Mouse (Mus musculus) MEL (cell line): ENCODE measurements around the gene Usp54. TPM values are rescaled to one million over a fixed set of nuclear protein-coding genes. Genes with fewer than 3 reads are reported as not detected.

Source experiments
- DNase-seq: peaks from one replicate; pipeline ENCODE4 v3.0.0; 2011; ENCODE audit warnings: low read depth, low spot score
- H3K27ac ChIP-seq: 2 replicates; pipeline ENCODE4 v1.5.1; 2012; ENCODE audit warnings: low read depth, mild to moderate bottlenecking, control low read depth, low read length, moderate library complexity; ENCODE audit not compliant: control insufficient read depth
- H3K27me3 ChIP-seq, 2 experiments: fragments of 150-350 bp in 1 of 2; sonication (generic) in 1 of 2; 2 replicates each; pipeline ENCODE4 v1.6.1; 2012; ENCODE audit warnings: low read length in 2 of 2, mild to moderate bottlenecking in 2 of 2, improper control_type of control experiment in 1 of 2, moderate library complexity in 1 of 2; ENCODE audit not compliant: insufficient read depth in 2 of 2, control insufficient read depth in 1 of 2
- H3K36me3 ChIP-seq, 2 experiments: 2 replicates each; pipeline ENCODE4 v1.6.1; 2012 to 2014; ENCODE audit warnings: low read length in 2 of 2, improper control_type of control experiment in 1 of 2, inconsistent platforms in 1 of 2, mild to moderate bottlenecking in 1 of 2; ENCODE audit not compliant: insufficient read depth in 2 of 2, control insufficient read depth in 1 of 2
- H3K4me1 ChIP-seq, 2 experiments: fragments of 150-350 bp in 1 of 2; sonication (generic) in 1 of 2; 2 replicates each; pipeline ENCODE4 v1.6.1; 2012; ENCODE audit warnings: low read length in 2 of 2, improper control_type of control experiment in 1 of 2, mild to moderate bottlenecking in 1 of 2; ENCODE audit not compliant: insufficient read depth in 2 of 2, control insufficient read depth in 1 of 2
- H3K4me3 ChIP-seq, 2 experiments: fragments of 150-350 bp in 1 of 2; sonication (generic) in 1 of 2; 2 replicates each; pipeline ENCODE4 v1.5.1; 2012; ENCODE audit warnings: low read depth in 2 of 2, low read length in 2 of 2, mild to moderate bottlenecking in 2 of 2, moderate library complexity in 2 of 2, control low read depth in 1 of 2, improper control_type of control experiment in 1 of 2; ENCODE audit not compliant: control insufficient read depth in 1 of 2, insufficient read depth in 1 of 2
- H3K79me2 ChIP-seq: 2 replicates; pipeline ENCODE4 v1.6.1; 2012; ENCODE audit warnings: mild to moderate bottlenecking, low read length, moderate library complexity; ENCODE audit not compliant: control insufficient read depth, poor library complexity, insufficient read depth
- H3K9ac ChIP-seq: 2 replicates; pipeline ENCODE4 v1.6.1; 2012; ENCODE audit warnings: low read depth, mild to moderate bottlenecking, control low read depth, low read length, moderate library complexity; ENCODE audit not compliant: control insufficient read depth, poor library complexity, severe bottlenecking
- H3K9me3 ChIP-seq: fragments of 150-350 bp; sonication (generic); replicated peaks from 2 replicates; pipeline ENCODE4 v1.6.1; 2012; ENCODE audit warnings: mild to moderate bottlenecking, low read length, improper control_type of control experiment, moderate library complexity; ENCODE audit not compliant: insufficient read depth
- BHLHE40 ChIP-seq: IDR thresholded peaks from 2 replicates; pipeline ENCODE4 v1.6.1; 2012; ENCODE audit warnings: low read depth, mild to moderate bottlenecking, inconsistent platforms, low read length, improper control_type of control experiment, borderline replicate concordance
- CHD2 ChIP-seq: IDR thresholded peaks from 2 replicates; pipeline ENCODE4 v1.6.1; 2011; ENCODE audit warnings: low read length, improper control_type of control experiment
- CTCF ChIP-seq, 3 experiments: IDR thresholded peaks in 2 of 3; conservative IDR thresholded peaks in 1 of 3; 2 replicates each; pipeline ENCODE4 v1.5.1; 2011 to 2012; ENCODE audit warnings: low read length in 3 of 3, low read depth in 2 of 3, mild to moderate bottlenecking in 2 of 3, improper control_type of control experiment in 1 of 3, inconsistent platforms in 1 of 3, mixed read lengths in 1 of 3, moderate library complexity in 1 of 3; ENCODE audit not compliant: control insufficient read depth in 1 of 3, insufficient read depth in 1 of 3, poor library complexity in 1 of 3, severe bottlenecking in 1 of 3
- E2F4 ChIP-seq: IDR thresholded peaks from 2 replicates; pipeline ENCODE4 v1.6.1; 2011; ENCODE audit warnings: low read depth, low read length, improper control_type of control experiment, borderline replicate concordance
- ELF1 ChIP-seq: IDR thresholded peaks from 2 replicates; pipeline ENCODE4 v1.6.1; 2014; ENCODE audit warnings: low read depth, mild to moderate bottlenecking, inconsistent platforms, low read length, improper control_type of control experiment, moderate library complexity
- EP300 ChIP-seq, 2 experiments: IDR thresholded peaks; 2 replicates each; pipeline ENCODE4 v1.6.1; 2011; ENCODE audit warnings: improper control_type of control experiment in 2 of 2, low read length in 2 of 2, low read depth in 1 of 2, mild to moderate bottlenecking in 1 of 2
- ETS1 ChIP-seq: IDR thresholded peaks from 2 replicates; pipeline ENCODE4 v1.6.1; 2012; ENCODE audit warnings: low read depth, mild to moderate bottlenecking, inconsistent platforms, low read length, improper control_type of control experiment, moderate library complexity
- GABPA ChIP-seq: IDR thresholded peaks from 2 replicates; pipeline ENCODE4 v1.6.1; 2012; ENCODE audit warnings: low read depth, mild to moderate bottlenecking, inconsistent platforms, low read length, improper control_type of control experiment, moderate library complexity
- GATA1 ChIP-seq: IDR thresholded peaks from 2 replicates; pipeline ENCODE4 v1.6.1; 2011; ENCODE audit warnings: low read depth, low read length, improper control_type of control experiment
- HCFC1 ChIP-seq: IDR thresholded peaks from 2 replicates; pipeline ENCODE4 v1.6.1; 2012; ENCODE audit warnings: low read depth, mild to moderate bottlenecking, inconsistent platforms, low read length, improper control_type of control experiment, moderate library complexity
- JUND ChIP-seq: IDR thresholded peaks from 2 replicates; pipeline ENCODE4 v1.6.1; 2011; ENCODE audit warnings: low read depth, mild to moderate bottlenecking, improper control_type of control experiment, low read length
- KAT2A ChIP-seq: conservative IDR thresholded peaks from 2 replicates; pipeline ENCODE4 v1.6.1; 2012; ENCODE audit warnings: low read depth, low read length, improper control_type of control experiment, inconsistent platforms
- MAFK ChIP-seq: IDR thresholded peaks from 2 replicates; pipeline ENCODE4 v1.6.1; 2011; ENCODE audit warnings: low read depth, mild to moderate bottlenecking, low read length, improper control_type of control experiment, borderline replicate concordance
- MEF2A ChIP-seq: IDR thresholded peaks from 2 replicates; pipeline ENCODE4 v1.6.1; 2014; ENCODE audit warnings: low read depth, mild to moderate bottlenecking, inconsistent platforms, low read length, improper control_type of control experiment; ENCODE audit not compliant: poor library complexity, insufficient replicate concordance, severe bottlenecking; ENCODE audit errors: extremely low read depth
- MXI1 ChIP-seq: IDR thresholded peaks from 2 replicates; pipeline ENCODE4 v1.6.1; 2011; ENCODE audit warnings: mild to moderate bottlenecking, low read depth, low read length, improper control_type of control experiment
- MYB ChIP-seq: IDR thresholded peaks from 2 replicates; pipeline ENCODE4 v1.6.1; 2011; ENCODE audit warnings: mild to moderate bottlenecking, low read depth, low read length, improper control_type of control experiment
- MYC ChIP-seq: IDR thresholded peaks from 2 replicates; pipeline ENCODE4 v1.6.1; 2011; ENCODE audit warnings: low read depth, mild to moderate bottlenecking, low read length, improper control_type of control experiment, moderate library complexity
- NELFE ChIP-seq: IDR thresholded peaks from 2 replicates; pipeline ENCODE4 v1.6.1; 2011; ENCODE audit warnings: low read depth, low read length, improper control_type of control experiment
- POLR2A ChIP-seq, 2 experiments: IDR thresholded peaks; 2 replicates each; pipeline ENCODE4 v1.6.1; 2011 to 2012; ENCODE audit warnings: low read length in 2 of 2, mild to moderate bottlenecking in 2 of 2, control low read depth in 1 of 2, improper control_type of control experiment in 1 of 2, low read depth in 1 of 2, moderate library complexity in 1 of 2; ENCODE audit not compliant: control insufficient read depth in 1 of 2, insufficient read depth in 1 of 2, poor library complexity in 1 of 2
- POLR2AphosphoS2 ChIP-seq: IDR thresholded peaks from 2 replicates; pipeline ENCODE4 v1.6.1; 2011; ENCODE audit warnings: low read length, improper control_type of control experiment
- POLR2AphosphoS5 ChIP-seq: IDR thresholded peaks from 2 replicates; pipeline ENCODE4 v1.6.1; 2012; ENCODE audit warnings: low read depth, borderline replicate concordance, mild to moderate bottlenecking, inconsistent platforms, low read length, moderate library complexity, mixed read lengths
- SIN3A ChIP-seq: IDR thresholded peaks from 2 replicates; pipeline ENCODE4 v1.6.1; 2012; ENCODE audit warnings: low read length, improper control_type of control experiment, inconsistent platforms
- SMC3 ChIP-seq: IDR thresholded peaks from 2 replicates; pipeline ENCODE4 v1.6.1; 2011; ENCODE audit warnings: low read depth, low read length, improper control_type of control experiment
- TAL1 ChIP-seq: IDR thresholded peaks from 2 replicates; pipeline ENCODE4 v1.6.1; 2012; ENCODE audit warnings: mild to moderate bottlenecking, inconsistent platforms, low read length, moderate library complexity, mixed read lengths
- TBP ChIP-seq: IDR thresholded peaks from 2 replicates; pipeline ENCODE4 v1.8.0; 2011; ENCODE audit warnings: low read depth, low read length, improper control_type of control experiment
- UBTF ChIP-seq: IDR thresholded peaks from 2 replicates; pipeline ENCODE4 v1.6.1; 2012; ENCODE audit warnings: low read depth, mild to moderate bottlenecking, inconsistent platforms, low read length, improper control_type of control experiment, moderate library complexity, borderline replicate concordance; ENCODE audit not compliant: insufficient read depth
- USF2 ChIP-seq, 2 experiments: IDR thresholded peaks; 2 replicates each; pipeline ENCODE4 v1.6.1; 2011 to 2012; ENCODE audit warnings: improper control_type of control experiment in 2 of 2, low read length in 2 of 2, borderline replicate concordance in 1 of 2, inconsistent platforms in 1 of 2, low read depth in 1 of 2, mild to moderate bottlenecking in 1 of 2; ENCODE audit not compliant: insufficient read depth in 1 of 2
- ZKSCAN1 ChIP-seq: IDR thresholded peaks from 2 replicates; pipeline ENCODE4 v1.6.1; 2012; ENCODE audit warnings: low read depth, mild to moderate bottlenecking, inconsistent platforms, low read length, improper control_type of control experiment, moderate library complexity
- ZNF384 ChIP-seq: IDR thresholded peaks from 2 replicates; pipeline ENCODE4 v1.6.1; 2012; ENCODE audit warnings: low read depth, mild to moderate bottlenecking, inconsistent platforms, low read length, improper control_type of control experiment
- polyA plus RNA-seq, 2 experiments: library from polyadenylated mRNA; stranded (reverse) in 1 of 2; unstranded in 1 of 2; fragments of >175 nt in 1 of 2; fragments of >200 nt in 1 of 2; gene quantifications; 2 replicates each; pipeline versions ENCODE4 v1.2.1 to v1.2.4; 2012; ENCODE audit warnings: low replicate concordance in 2 of 2, low read depth in 1 of 2; ENCODE audit not compliant: insufficient read length in 2 of 2, insufficient read depth in 1 of 2, missing spikeins in 1 of 2
- total RNA-seq: library from RNA; depleted of rRNA; stranded (reverse); fragments of 300-350 nt; gene quantifications from 2 replicates; pipeline ENCODE4 v1.2.3, GENCODE M21; 2012

The Usp54 gene
- total and polyA plus RNA-seq, 3 experiments = 1.5 to 2.6 TPM; not detected in 1

DNA sequence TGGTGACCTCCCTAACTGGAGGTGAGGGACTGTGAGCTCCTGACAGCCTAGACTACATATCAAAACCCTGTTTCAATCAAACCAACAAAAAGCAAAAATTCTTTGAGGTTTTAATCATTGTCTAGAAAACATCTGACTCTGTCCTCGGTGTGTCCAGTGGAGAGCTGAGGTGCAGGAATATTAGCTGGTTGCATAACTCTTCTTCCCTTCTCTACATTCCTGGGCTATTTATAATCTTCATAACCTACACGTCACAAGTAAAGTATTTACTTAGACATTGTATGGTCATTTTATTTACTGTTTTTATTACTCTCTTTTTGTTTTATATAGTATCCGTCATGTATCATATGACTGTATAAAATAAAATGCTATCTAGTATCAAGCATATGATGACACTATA lies 31.3 kb downstream of the Usp54 start:
- H3K27me3 ChIP-seq = no peaks in the 10 kb centered on the region
- peaks cover 0 to 14% of the 10 kb centered on the region in 2 experiments; a peak in 2 of 4 replicates for H3K36me3 ChIP-seq
- DNase-seq = no peak
- no peaks in the 10 kb centered on the region; the same call in 1 of the 2 replicates for H3K79me2 ChIP-seq
- H3K9ac ChIP-seq = no peak overlapping the region
- H3K4me3 ChIP-seq = no peak overlapping the region
- no peak overlapping the region for H3K27ac ChIP-seq
- no peak for TF ChIP-seq MEF2A
- TF ChIP-seq CTCF (IDR thresholded peaks at IDR 0.05 in 2 of 3, conservative IDR thresholded peaks at IDR 0.05 in 1 of 3; ENCODE audit: control insufficient read depth in 1 of 3, insufficient read depth in 1 of 3, low read depth in 2 of 3, low read length in 3 of 3, poor library complexity in 1 of 3, severe bottlenecking in 1 of 3) = no peak
- TF ChIP-seq BHLHE40 = no peak
- TF ChIP-seq TBP = no peak
- no peak for TF ChIP-seq GATA1
- TF ChIP-seq USF2 (IDR thresholded peaks at IDR 0.05; ENCODE audit: borderline replicate concordance in 1 of 2, insufficient read depth in 1 of 2, low read depth in 1 of 2, low read length in 2 of 2) = no peak
- TF ChIP-seq UBTF = no peak
- TF ChIP-seq, all 39 proteins: peak for 0
- peaks cover 12 to 13% of the 10 kb centered on the region in 2 experiments for H3K4me1 ChIP-seq
- no peaks in the 10 kb centered on the region for H3K9me3 ChIP-seq

GRCm38 (mm10) chr14:20607396-20608126 lies 33.3 kb downstream of the Usp54 start:
- Histone ChIP-seq H3K4me3 (peak overlapping the region; percentile 53 to 55), H3K27ac (peak overlapping the region; percentile 53), H3K9ac (peak overlapping the region; percentile 51), H3K27me3 (no peaks in the 10 kb centered on the region), H3K36me3 (peaks cover 0 to 14% of the 10 kb centered on the region in 2 experiments; a peak in 2 of 4 replicates), H3K9me3 (no peaks in the 10 kb centered on the region), H3K4me1 (peaks cover 12 to 13% of the 10 kb centered on the region in 2 experiments), H3K79me2 (no peaks in the 10 kb centered on the region; the same call in 1 of the 2 replicates)
- DNase-seq = peak; percentile 72
- no peak for TF ChIP-seq POLR2AphosphoS2
- no peak for TF ChIP-seq POLR2A (IDR thresholded peaks at IDR 0.05; ENCODE audit: control insufficient read depth in 1 of 2, insufficient read depth in 1 of 2, low read depth in 1 of 2, low read length in 2 of 2, poor library complexity in 1 of 2)
- TF ChIP-seq TAL1 = no peak
- no peak for TF ChIP-seq CHD2
- TF ChIP-seq SMC3 = no peak
- 0 out of 2 replicates have a peak, but pooled peaks have one; percentile 47 for TF ChIP-seq MXI1
- TF ChIP-seq TBP = no peak
- TF ChIP-seq MAFK = no peak
- TF ChIP-seq E2F4 = no peak
- TF ChIP-seq USF2 (IDR thresholded peaks at IDR 0.05; ENCODE audit: borderline replicate concordance in 1 of 2, insufficient read depth in 1 of 2, low read depth in 1 of 2, low read length in 2 of 2) = no peak
- no peak; the same call in 1 of the 2 replicates for TF ChIP-seq NELFE
- TF ChIP-seq ZKSCAN1 = no peak
- TF ChIP-seq EP300 (IDR thresholded peaks at IDR 0.05; ENCODE audit: low read depth in 1 of 2, low read length in 2 of 2) = peak; percentile 35 to 51; a peak in 2 of 4 replicates
- TF ChIP-seq MYC = no peak
- TF ChIP-seq ETS1 = peak; percentile 98
- no peak for TF ChIP-seq ELF1
- no peak for TF ChIP-seq KAT2A
- TF ChIP-seq SIN3A = peak; percentile 74
- no peak for TF ChIP-seq GABPA
- no peak for TF ChIP-seq MEF2A
- TF ChIP-seq HCFC1 = no peak
- peak; percentile 98 for TF ChIP-seq JUND
- no peak for TF ChIP-seq POLR2AphosphoS5
- peak; percentile 73 for TF ChIP-seq GATA1
- no peak for TF ChIP-seq BHLHE40
- TF ChIP-seq MYB = no peak
- TF ChIP-seq ZNF384 = peak; percentile 97
